Mouse (Mus musculus) spleen, postnatal 14 days (tissue): ENCODE data around the gene Fbxl17.

Source experiments
- DNase-seq, 2 experiments: peaks; one replicate each; pipeline ENCODE4 v3.0.0; 2021 to 2022; ENCODE audit warnings: low spot score in 2 of 2

Fbxl17 gene

GRCm38 (mm10) chr17:63459712-63460495, 39.9 kb downstream of the Fbxl17 start:
- DNase-seq, result no peak

DNA sequence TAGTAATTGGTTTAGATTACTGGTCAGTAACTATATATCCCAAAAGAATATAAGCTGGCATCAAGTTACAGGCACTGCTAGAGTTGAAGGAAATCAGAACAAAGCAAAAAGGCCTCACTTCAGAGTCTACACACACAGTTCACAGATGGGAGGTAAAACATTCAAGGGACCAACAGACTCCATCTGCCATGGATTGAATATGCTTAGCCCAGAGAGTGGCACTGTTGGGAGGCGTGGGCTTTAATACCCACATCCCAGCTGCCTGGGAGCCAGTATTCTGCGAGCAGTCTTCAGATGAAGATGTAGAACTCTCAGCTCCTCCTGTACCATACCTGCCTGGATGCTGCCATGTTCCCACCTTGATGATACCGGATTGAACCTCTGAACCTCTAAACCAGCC, 41.8 kb downstream of the Fbxl17 start:
- no peak for DNase-seq

- DNase-seq, result no peak
Measured at GRCm38 (mm10) chr17:63451311-63452006, 48.4 kb downstream of the Fbxl17 start.

DNA sequence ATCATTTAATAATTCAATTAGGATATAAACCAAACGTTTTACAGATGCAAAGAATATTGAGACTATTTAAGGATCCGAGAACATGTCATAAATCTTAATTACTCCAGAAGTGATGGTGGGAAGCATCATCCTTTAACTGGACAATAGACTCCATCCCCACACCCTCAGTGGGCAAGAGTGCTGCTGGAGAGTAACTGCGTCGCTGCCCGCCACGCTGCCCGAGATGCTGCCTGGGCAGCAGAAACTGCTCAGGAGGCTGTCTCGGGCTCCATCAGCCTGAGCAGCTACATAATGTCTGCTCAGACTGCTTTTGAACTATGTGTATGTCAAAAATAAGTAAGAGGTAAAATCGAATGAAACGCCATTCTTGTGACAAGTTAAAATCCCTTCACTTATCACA, 52.1 kb downstream of the Fbxl17 start:
- DNase-seq, result no peak

- no peak for DNase-seq
Measured at GRCm38 (mm10) chr17:63446971-63447679, 52.7 kb downstream of the Fbxl17 start.

GRCm38 (mm10) chr17:63445212-63445611, 54.6 kb downstream of the Fbxl17 start:
- no peak for DNase-seq

- no peak for DNase-seq
Measured at GRCm38 (mm10) chr17:63437424-63437823, 62.4 kb downstream of the Fbxl17 start.

DNA sequence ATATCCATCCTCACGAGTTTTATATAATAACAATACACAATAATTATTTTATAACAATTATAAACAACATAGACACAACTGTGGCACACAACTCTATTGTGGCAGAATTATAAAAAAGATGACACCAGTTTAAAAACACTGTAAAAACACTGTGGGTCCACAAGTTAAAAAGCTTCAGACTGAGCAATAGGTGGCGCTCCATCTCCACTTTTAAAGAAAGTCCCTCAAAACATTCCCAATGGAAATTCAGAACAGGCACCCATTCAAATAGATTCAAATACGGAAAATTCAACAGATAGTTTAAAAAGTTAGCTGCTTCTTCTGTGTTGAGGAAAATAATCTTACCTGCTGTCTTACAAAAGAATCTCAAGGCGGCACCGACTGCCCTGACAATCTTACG, 65.7 kb downstream of the Fbxl17 start:
- no peak for DNase-seq

- no peak for DNase-seq
Measured at GRCm38 (mm10) chr17:63431650-63432049, 68.2 kb downstream of the Fbxl17 start.

GRCm38 (mm10) chr17:63430395-63431075, 69.3 kb downstream of the Fbxl17 start:
- no peak for DNase-seq

DNA sequence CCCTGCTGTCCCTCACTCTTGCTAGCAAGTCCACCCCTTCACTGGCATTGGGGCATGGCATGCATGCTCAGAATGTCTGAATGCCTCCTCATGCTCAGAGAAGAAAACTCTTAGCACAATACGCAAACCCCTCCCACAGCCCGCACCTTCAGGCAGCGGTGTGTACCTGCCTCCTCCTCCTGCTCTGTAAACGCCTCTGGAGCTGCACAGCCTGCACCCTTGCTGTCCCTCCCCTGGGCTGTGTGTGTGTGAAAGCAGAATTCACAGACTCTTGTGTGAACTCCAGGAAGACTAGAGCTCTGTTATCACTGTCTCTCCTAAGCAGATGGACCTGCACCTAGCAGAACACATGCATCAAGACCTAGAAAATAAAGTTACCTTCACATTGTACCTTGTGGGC, 76.0 kb downstream of the Fbxl17 start:
- DNase-seq, result no peak

GRCm38 (mm10) chr17:63422685-63423084, 77.1 kb downstream of the Fbxl17 start:
- DNase-seq, result no peak

GRCm38 (mm10) chr17:63421864-63422263, 78.0 kb downstream of the Fbxl17 start:
- DNase-seq, result no peak

- DNase-seq, result no peak
Measured at GRCm38 (mm10) chr17:63419503-63419902, 80.3 kb downstream of the Fbxl17 start.

DNA sequence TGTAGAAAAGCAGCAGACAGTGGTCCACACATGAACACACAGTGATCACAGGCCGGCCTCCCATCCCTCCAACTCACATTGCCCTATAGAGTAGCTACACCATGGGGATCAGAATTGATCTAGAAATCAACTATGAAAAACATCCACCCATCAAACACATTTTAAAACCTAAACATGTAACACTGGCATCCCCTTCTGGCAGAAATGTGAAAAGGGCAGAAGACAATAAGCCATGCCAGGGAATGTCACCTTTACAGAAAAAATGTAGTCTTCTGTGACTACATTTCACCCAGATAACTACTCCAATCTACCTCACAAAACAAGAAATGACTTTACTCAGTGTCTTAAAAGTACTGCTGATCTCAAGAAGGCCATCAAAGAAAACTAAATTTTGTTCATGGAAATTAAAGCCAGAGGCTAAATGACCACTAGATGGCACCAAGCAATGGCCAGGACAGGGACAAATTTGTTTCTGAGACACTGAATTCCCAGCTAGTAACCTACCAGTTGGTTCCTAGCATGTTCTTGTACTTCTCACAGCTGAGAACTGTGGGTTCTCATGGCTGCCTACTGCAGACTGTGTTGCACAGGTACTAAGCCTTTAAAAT, 85.7 kb downstream of the Fbxl17 start:
- DNase-seq, result no peak

GRCm38 (mm10) chr17:63411564-63411963, 88.3 kb downstream of the Fbxl17 start:
- DNase-seq, result no peak

DNA sequence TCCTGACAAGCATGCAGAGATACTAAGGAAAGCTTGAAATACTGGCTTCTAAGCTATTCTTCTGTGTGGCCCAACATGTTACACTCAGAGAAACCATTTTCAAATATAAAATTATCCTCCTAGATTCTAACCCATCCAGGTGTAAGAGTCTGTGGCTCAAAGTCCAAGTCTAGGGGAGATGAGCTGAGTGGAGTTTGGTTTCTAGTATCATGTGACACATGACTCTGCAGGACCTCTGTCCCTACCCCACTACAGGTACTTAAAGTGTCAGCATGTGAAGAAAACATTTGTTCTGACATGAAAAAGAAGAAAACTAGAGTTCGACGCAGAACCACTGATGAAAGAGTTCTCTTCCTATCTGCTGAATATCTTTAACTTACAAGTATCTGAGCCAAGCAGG, 89.7 kb downstream of the Fbxl17 start:
- DNase-seq, result no peak

DNA sequence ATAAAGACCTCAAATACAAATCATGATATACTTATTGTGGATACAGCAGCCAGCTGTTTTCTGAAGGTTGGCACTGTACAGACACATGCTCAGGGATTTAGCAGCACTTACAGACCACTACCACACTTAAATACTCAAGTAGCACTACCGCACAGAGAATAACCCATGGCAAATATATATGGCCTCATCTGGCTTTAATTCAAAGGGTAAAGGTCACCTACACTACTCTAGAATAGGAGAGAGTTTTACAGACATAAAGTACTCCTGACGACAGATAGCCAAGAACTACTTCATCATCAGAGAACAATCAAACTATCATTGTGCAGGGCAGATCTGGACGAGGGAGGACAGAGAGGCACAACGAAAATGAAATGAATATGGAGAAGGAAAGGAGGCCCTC, 93.9 kb downstream of the Fbxl17 start:
- no peak for DNase-seq

DNA sequence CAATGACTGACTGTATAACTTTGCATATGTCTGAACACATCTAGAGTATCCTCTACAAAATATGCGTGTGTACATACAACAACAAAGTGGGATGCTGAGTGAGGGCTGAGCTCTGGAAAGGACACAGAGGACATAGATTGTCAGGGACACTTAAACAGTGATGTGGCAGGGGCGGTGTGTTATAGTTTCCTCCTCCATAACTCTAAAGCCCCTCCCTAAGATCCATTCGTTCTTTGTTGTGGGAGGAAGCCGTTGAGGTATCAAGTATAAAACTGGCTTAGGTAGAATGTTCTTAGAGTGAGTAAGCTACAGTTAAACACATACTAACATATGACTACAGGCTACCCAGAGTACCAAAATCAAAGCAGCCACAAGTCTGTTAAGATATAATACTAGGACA, 94.3 kb downstream of the Fbxl17 start:
- no peak for DNase-seq

- DNase-seq, result no peak
Measured at GRCm38 (mm10) chr17:63404968-63405367, 94.8 kb downstream of the Fbxl17 start.

DNA sequence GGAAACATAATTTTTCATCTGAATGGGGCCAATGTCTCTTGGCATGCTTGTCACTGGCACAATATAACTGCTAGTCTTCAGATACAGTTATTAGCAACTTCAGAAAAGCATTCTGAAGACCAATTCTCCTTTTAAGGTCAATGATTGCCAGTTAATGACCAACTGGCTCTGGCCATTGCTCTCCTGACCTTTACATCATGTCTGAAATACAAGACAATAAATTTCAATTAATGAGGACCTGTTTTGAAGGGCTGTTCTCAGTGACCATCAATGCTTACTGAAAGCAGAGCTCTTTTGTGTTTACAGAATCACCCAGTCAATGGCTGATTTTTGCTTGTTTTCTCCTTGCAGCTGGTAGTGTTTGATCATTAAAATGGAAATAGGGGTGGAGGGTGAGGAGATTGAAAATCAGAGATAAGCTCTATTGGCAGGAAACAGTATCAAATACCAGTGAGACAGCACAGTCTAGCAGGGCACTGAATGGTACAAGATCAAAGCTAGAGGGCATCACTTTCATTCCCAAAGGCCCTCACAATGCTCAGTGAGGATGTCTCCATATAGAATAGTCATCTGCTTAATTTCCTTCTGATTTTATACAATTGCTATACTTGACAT, 95.9 kb downstream of the Fbxl17 start:
- no peak for DNase-seq
